Mouse (Mus musculus) cerebellum, postnatal 4 days (tissue): Measurements from ENCODE around the gene Clpx.
"Not testable (repeated sequence)": the region's sequence is repeated elsewhere in the genome, so short reads cannot be mapped to it uniquely, and the experiment has no call there.

Experiments used
- DNase-seq, 2 experiments: peaks; one replicate each; pipeline ENCODE4 v3.0.0; 2022; ENCODE audit warnings: low spot score in 2 of 2, mixed read lengths in 1 of 2

The Clpx gene

GRCm38 (mm10) chr9:65293973-65294715, at the start of gene Clpx:
Clpx (plus strand) TSS chr9:65294260.
- peak; percentile 95 to 98 for DNase-seq

- DNase-seq, result no peak
Measured at GRCm38 (mm10) chr9:65247502-65248376, 46.3 kb upstream of the Clpx start.

GRCm38 (mm10) chr9:65248377-65248690, 45.7 kb upstream of the Clpx start:
- no peak for DNase-seq

- no peak for DNase-seq
Measured at GRCm38 (mm10) chr9:65252026-65252425, 42.0 kb upstream of the Clpx start.

GRCm38 (mm10) chr9:65255906-65256600, 38.0 kb upstream of the Clpx start:
- DNase-seq, result no peak

- DNase-seq, result no peak
Measured at GRCm38 (mm10) chr9:65257218-65257910, 36.7 kb upstream of the Clpx start.

GRCm38 (mm10) chr9:65259366-65259765, 34.7 kb upstream of the Clpx start:
- no peak for DNase-seq

GRCm38 (mm10) chr9:65261591-65262230, 32.3 kb upstream of the Clpx start:
- DNase-seq, result no peak

- no peak for DNase-seq
Measured at GRCm38 (mm10) chr9:65262641-65263120, 31.4 kb upstream of the Clpx start.

- DNase-seq, result no peak
Measured at GRCm38 (mm10) chr9:65264959-65265358, 29.1 kb upstream of the Clpx start, which contains the start of gene Cilp. Cilp (plus strand) TSS chr9:65265180.

- peak in 1 of 2 experiments; percentile 70 for DNase-seq
Measured at GRCm38 (mm10) chr9:65267742-65268515, 26.1 kb upstream of the Clpx start.

GRCm38 (mm10) chr9:65273048-65273809, 20.8 kb upstream of the Clpx start:
- DNase-seq, result no peak

- DNase-seq, result no peak
Measured at GRCm38 (mm10) chr9:65273873-65274272, 20.2 kb upstream of the Clpx start.

- DNase-seq, result not testable (repeated sequence)
Measured at GRCm38 (mm10) chr9:65274851-65275250, 19.2 kb upstream of the Clpx start.

GRCm38 (mm10) chr9:65275810-65276530, 18.1 kb upstream of the Clpx start:
- DNase-seq, result no peak

- no peak for DNase-seq
Measured at GRCm38 (mm10) chr9:65281536-65282151, 12.4 kb upstream of the Clpx start.

- no peak for DNase-seq
Measured at GRCm38 (mm10) chr9:65283301-65283700, 10.8 kb upstream of the Clpx start.

GRCm38 (mm10) chr9:65288252-65288651, 5.8 kb upstream of the Clpx start:
- DNase-seq, result not testable (repeated sequence)
